Mouse (Mus musculus) testis, postnatal 14 days (tissue): Measurements from ENCODE around the gene Magi2.

Experiments
- DNase-seq: peaks from one replicate; pipeline ENCODE4 v3.0.0; 2021; ENCODE audit warnings: low spot score

The Magi2 gene

DNA sequence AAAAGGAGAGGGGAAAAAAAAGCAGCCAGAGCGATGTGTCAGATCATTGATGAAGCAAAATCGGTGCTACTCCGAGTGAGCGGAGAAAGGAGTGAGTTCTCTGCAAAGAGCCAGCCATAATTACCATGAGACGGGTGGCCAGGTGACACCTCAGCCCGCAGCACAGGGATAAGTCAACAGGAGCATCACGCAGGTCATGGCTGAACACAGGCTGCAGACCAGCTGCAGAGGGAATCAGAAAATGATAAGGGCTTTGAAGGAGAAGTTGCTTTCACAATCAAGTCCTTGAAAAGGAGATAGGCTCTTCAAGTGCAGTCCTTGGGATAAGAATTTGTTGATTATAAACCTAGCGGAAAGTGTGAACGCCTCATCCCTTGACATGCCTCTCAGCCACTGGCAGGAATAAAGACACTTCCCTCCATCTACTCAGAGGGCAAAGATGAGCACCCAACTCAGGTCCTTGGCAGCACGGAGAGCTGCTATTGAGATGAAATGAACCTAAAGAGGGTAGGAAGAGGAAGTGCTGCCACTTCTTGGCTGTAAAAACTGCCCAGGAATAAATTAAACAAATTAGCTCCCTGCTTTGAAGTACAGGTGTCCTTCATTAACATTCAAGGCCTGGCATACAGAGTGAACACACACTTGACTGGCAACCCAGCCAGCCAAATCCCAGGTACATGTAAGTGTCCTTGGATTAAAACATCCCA, 1428.1 kb downstream of the Magi2 start:
- DNase-seq, result no peak

DNA sequence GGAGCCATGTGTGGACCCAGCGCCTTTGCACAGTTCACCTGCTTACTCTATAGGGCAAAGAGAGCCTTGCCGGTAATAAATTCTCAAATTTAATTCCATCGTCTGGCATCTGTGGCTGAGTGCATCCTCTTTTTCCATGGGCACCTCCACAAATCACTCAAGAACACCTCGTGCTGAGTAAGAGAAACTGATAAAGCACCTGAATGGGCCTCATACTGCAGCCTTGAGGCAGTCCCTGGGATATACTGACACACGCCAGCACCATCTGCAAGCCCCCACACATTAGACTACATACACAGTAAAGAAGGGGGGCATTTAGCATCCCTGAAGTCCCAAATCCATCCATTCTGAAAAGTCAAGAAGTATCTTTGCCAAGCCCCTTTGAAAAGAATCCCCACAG, 1430.2 kb downstream of the Magi2 start:
- no peak for DNase-seq

DNA sequence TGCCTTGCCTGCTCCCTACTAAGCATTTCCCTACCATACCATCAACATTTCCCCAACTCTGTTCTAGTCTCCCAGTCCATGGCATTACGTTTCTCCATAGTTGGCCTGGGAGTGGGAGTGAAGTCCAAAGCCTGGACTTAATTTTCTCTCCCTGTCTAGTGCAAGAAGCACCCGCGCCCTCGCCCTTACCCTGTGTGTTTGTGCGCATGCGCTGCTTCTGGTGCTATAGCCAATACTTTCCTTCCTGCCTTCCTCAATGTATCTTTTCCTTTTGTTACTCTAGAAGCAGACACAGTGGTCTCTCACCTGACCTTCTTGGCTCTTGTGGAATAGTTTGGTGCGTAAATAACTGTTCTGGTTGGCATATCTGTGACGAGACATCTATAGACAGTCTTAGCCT, 1440.8 kb downstream of the Magi2 start:
- DNase-seq, result no peak

DNA sequence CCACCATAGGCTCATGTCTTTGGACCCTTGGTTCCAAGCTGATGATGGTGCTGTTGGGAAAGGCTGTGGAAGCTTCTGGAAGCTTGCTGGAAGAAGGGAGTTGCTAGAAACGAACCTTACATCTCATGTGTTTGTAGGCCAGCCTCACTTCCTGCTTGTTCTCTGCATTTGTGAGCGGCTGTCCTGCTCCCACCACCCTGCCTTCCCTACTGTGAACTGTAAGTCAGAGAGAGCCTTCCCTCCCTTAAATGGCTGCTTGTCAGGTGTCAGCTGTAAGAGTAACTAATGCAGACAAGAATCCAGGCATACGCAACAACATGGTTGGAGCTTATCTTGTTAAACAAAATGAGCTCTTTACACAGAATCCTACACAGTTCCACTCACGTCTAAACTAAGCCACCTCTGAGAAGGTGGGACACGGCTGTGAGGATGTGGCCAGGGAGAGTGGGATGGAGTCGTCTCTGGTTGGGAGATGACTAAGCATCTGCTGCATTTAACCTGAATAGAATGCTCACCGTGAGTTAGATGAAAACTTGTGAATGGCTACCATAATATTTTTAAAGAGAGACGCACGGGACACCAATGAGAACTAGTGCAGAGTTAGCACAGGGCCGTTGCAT, 1442.0 kb downstream of the Magi2 start:
- no peak for DNase-seq

DNA sequence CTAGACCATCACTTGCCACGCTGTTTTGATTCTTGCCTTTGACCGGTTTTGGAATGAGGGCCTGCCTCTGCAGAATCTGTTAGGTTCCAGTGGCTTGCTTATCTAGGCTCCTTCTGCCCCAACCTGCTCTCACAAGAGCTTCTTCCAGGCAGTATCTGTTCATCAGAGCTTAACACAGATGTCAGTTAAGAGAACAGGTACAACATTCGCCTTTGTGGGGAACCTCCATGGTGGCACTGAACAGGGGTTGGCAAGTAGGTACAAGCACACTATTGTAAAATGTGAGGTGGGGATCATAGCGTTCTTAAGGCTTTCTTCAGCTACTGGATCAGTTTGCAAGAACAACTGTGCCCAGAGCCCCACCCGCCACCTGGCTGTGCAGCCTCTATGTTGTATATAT, 1442.6 kb downstream of the Magi2 start:
- no peak for DNase-seq

DNA sequence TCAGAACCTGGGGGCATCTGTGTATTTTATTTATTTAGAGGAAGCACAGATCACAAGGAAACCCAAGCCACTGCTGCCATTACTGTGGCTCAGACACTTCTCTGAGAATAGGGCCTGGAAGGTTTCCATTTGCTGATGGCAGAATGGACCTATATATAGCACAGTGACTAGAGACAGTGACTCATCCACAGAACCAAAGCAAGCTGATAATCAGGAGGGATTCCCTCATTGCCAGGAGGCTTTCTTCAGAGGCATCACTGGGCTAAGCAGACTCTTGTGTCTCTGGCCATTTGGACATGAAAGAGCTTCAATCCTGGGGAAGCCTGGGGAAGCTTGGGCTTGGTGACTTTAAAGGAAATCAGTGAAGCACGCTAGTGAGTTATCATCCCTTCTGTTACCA, 1445.0 kb downstream of the Magi2 start:
- DNase-seq, result no peak

DNA sequence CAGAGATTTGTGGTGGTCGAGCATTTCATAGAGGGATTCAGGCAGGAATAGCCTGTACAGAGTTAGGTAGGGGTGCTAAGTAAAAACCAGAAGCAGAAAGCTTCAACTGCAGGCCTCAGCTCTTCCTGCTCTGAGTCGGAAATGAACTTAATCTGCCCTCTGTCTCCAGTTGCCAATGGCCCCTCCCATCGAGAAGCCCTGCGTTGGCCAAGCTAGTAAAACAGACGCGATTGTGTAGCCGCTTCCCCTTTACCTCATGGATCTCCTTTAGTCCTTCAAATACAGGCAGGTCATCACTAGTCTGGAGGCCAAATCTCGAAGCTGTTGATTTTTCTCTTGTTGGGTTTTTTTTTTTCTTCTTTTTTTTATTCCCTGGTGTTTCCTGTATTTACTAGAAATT, 1447.7 kb downstream of the Magi2 start:
- DNase-seq, result no peak

DNA sequence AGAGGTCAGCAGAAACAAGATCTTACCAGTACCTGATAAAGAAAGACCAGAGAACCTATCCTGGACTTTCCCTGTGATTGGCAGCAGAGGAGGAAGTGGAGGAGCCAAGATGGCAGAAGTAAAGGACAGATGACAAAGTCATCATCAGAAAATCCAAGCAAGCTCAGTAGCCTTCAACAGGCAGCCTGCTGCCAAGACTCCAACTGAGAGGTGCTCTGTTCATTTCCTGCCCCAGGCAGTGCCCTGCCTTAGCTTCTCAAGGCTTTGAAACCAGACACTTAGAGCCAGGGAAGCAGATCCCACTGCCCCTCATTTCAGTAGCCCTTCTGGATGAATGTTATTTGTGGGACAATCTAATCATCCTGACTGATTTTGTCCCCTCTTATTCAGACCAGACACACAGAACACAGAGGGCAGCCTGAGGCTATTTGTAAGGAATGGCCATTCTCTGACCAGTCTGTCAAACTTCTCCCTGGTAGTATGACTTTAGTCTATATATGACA, 1448.4 kb downstream of the Magi2 start:
- DNase-seq, result no peak

DNA sequence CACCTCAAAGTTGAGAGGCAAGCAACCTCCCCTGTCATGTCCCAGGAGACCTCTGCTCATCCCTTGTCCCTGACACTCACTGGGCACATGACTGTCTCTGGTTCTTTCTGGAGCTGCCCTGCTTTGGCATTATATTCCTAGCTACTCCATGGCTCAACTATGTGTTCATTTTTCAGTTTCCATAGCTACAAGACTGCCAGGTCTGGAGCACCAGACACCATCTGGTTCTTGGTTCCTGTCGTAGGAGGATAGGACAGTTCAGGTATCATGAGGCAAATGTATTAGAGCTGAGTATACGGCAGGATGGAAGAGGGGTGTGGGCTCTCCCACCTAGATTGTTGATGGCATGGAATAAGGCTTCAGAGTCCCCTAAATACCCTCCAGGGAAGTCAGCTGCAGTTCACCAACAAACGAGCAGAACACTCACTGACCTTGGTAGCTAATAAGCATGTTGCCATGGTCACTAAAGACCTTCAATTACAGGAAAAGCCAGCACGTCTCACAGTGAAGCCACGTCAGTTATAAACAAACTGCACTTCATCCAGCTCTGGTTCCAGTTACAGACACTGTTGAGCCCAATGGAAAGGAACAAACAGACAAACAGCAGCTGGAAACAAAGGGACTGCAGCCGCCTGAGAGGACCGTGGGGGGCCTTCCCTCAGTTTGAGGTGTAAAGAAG, 1449.5 kb downstream of the Magi2 start:
- no peak for DNase-seq

DNA sequence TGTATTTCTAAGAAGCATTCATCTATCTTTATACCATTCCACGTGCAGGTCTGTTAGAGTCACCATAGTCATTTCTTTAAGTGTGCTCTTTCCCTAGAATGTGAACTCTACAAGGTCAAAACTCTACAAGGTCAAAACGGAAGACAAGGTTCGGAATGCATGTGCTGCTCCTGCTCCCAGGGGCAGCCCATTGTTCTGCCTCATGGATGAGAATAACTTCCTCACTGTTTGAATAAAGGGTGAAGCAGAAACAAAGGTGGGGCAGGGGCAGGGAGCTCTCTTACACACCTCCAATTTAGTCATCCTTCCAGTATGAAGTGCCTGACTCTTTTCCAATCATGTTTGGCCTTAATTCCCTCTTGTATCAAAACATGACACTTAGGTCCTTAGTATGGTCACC, 1450.4 kb downstream of the Magi2 start:
- no peak for DNase-seq

DNA sequence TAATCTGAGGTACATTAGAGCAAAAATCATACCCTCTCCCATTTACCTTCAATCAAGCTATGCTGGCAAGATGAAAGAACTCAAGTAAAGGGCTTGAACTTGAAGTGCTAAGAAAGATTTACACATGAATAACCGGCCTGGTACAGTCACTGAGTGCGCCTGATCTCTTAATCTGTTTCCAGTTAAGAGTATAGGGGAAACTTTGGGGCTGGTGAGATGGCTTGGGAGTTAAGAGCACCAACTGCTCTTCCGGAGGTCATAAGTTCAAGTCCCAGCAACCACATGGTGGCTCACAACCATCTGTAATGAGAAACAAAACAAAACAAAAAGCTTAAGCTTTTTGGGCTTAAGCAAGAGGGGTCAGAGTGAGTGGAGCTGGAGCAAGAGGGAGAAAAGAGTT, 1451.7 kb downstream of the Magi2 start:
- DNase-seq, result no peak

DNA sequence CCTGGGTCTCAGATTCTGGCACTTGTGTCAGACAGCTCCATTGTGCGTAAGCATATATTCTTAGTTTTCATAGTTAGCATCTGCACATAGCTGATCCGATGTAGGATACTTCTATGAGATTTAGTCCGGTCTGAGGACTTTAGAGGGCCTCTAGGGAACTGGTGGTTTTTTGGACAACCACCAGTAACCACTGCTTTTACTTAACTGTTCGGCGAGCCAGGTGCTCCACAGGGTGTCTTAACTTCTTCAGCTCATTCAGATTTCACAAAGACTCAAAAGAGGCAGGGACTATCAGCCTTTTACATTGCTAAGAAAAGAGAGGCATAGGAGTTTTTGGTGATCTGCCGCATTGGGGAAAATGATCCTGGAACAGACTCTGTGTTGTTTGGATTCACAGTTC, 1453.1 kb downstream of the Magi2 start:
- no peak for DNase-seq

DNA sequence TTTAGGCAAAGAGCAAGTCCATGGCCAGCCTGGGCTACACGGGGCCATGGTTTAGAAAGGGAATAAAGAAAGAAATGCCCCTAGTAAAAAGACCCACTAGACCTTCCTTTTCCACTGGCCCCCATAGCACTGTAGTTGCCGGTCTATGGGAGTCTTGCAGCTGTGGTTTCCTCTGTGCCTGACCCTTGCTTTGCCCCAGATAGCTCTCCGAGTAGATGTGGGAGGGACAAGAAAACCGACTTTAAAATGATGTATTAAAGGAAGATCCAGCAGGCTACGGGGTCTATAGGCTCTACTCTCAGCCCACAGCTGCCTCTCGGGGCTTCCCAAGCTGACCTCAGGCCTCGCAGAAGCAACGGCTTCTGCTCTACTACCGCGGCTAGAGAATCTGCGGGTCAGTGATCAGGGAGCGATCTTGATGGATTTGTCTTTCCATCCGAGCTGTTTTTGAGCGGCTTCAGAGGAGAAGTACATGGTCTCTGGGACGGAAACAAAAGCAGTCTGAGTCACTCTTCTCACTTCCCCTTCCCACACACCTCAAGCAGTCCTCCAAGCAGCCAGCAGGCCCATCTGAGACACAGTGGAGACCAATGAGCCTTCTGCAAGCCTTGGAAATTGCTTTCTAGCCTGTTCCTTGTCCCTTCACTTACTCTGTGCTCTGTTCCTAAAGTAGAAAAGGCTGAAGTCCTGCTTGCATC, 1454.1 kb downstream of the Magi2 start:
- DNase-seq, result no peak

DNA sequence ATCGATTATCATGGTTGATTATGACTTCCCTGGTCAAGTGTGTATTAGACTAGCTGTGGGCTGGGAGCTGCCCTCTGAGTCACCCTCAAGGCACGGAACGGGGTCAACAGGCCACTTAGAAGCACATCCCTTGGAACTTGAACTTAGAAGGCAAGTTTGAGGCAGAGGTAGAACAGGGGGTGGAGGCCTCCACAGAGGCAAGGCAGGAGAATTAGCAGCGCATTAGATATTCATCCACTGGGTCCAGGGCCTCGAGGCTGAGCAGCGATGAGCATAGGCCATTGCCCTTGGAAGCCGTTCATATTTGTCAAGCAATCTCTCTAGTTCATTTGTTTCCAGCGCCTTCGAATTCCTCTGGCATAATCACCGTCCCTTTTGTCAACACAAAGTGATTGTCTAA, 1454.8 kb downstream of the Magi2 start:
- DNase-seq, result no peak

DNA sequence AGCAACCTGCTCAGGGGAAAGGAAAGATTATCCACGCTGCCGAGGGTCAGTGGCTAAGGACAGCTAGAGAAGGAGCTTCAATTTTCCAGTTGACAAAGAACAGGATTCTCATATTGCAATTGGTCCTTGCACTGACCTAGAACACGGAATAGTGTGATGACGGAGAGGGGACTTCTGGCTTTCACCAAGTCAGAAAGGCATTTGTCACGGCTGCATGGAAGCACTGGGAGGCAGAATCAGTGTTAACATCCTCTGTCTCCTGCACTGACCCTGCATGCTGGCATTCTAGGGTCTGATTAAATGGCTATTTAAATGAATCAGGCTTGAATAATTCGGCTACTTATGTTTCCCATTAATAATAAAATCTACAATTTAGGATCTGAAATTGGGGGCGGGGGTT, 1455.4 kb downstream of the Magi2 start:
- DNase-seq, result no peak

DNA sequence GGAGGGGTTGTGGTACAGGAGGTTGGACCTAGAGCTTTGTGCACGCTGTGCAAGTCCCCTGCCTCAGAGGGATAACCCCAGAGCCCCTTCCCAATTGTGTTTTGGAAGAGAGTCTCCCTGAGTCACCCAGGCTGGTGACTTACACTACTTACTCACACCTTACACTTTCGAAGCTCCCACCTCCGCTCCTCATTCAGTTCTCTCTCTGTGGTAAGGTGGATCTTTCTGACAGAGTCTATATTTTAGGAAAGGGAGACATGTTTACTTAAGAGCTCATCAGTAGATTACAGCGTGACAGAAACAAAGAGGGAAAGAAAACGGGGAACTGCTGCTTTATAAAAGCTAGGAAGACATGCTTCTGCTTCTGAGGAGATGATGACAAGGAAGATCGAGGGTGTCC, 1457.3 kb downstream of the Magi2 start:
- DNase-seq, result no peak

DNA sequence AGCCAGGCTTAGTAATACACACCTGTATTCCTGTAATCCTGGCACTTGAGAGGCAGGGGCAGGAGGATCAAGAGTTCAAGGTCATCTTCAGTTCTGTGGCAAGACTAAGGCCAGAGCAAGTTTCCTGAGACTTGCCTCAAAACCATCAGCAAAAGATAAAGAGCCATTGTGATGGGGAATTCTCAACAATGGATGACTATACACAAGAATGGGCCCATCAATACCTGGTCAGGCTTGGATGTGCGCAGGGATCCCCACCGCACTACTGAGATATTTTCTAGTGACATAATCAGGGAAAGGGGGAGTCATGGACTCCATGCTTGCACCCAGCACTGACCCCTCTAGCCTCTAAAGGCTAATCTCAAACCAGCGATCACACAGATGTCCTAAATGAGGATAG, 1465.4 kb downstream of the Magi2 start:
- no peak for DNase-seq

DNA sequence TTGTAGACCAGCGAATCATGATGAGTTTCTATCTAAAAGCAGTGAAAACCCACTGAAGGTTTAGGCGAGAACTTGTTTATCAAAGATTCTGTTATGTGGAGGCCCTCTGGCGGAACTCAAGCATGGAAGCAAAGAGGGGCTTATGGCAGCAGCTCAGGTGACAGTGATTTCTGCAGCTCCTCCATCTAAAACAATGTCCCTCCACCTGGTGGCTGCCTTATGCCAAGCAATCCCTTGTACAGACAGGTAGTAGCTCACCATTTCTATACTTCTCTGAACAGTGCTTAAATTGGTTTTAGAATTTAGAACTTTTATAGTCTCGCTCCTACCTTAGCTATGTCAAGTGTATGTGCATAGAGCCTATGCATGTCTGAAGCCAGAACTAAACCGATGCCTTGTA, 1472.3 kb downstream of the Magi2 start:
- no peak for DNase-seq

DNA sequence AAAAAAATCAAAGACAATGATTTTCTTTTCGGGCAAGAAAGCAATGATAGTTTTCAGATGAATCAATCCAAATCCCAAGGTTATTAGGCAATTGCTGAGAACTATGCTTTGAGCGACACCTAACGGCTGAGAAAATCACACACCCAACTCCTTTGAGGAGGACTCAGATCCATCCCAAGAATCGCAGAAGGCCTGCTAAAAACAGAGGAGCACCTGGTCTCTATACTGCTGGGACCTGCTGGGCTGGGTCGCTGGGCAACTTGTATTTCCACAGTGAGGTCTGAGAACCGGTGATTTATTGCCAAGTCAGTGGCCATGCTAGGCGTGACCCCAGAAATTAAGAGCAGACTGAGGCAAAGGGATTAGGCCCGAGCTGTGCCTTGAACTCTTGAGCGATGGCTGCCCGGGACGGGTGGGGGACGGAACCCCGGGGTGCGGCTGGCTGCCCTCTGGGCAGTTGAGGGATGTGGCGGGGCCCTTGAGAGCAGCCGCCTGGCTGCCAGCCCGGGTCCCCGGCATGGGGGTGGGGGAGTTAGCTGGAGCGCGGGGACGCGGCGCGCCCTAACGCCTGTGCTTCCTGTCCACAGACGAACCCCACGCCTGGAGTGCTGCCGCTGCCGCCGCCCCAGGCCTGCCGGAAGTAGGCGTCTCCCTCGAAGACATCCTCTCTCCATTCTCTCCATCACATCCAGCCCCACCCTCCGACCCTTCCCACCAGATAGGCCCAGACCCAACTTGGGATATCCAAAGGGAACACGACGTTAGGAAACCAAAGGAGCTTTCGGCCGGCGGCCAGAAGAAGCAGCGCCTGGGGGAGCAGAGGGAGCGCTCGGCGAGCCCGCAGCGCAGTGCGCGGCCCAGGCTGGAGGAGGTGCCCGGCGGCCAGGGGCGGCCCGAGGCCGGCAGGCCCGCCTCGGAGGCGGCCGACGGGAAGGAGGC, 1474.9 kb downstream of the Magi2 start:
- DNase-seq, result peak; percentile 93

DNA sequence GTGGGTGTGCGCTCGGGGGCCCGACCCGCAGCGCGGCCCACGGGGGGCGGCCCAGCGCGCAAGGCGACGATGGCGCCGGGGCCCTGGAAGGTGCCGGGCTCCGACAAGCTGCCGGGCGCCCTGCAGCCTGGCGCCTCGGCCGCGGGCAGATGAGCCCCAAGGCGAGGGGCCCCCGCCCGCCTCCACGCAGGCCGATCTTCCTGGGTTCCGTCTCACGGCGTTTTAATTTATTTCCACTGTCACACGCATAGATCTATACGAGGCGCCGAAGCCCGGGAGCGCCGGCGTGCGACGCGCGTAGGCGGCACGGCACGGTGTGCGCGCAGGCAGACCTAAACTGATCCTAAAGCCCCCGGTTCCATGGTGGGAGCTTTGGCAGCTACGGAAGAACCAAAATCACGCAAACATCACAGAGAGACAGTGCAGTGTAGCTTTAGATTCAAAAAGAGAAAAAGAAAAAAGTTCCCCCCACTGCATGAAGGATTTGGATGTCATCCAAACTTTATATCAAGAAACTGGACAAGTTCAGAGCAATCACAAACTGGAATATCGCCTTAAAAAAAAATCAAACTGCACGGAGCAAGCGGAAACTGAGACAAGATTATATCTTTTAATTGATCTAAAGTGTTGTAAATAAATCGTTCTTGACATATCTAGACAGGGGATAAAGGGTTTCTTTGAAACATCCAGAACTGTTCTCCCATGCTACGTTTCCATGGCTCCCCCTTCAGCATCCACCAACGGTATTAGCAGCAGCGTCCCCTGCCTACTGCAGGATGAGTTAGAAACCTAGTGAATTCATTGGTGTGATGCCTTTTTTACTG, 1475.9 kb downstream of the Magi2 start:
- DNase-seq, result peak; percentile 28

DNA sequence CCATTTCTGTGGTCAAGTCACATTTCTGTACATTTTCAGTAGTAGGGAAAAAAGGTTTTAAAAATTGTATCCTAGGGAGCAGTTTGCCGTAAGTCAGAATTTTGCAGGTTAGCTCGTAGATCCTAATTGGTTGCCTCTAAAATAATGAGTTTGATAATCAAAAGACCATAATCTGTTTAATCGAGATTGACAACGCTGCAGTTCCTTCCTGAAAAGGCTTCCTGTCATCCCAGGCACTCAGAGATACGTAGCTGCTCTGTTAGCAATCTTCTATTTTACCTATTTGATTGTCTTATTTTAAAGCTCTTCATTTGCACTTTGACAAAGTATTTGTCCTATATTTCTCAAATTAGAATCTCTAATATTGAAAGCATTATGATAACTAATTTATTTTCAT, 1476.5 kb downstream of the Magi2 start:
- no peak for DNase-seq
